Mouse (Mus musculus): Measurements from ENCODE around the gene Slc9a3r1.

- TF ChIP-seq CTCF (IDR thresholded peaks at IDR 0.05; ENCODE audit: low read depth) (no peak), EP300 (IDR thresholded peaks at IDR 0.05; ENCODE audit: low read depth) (no peak)
Observed at GRCm38 (mm10) chr11:115192180-115192579, 29.0 kb downstream of the Slc9a3r1 start.

Measured in liver, embryonic 14.5 days (tissue).